Mouse (Mus musculus) olfactory bulb, adult 2 months (tissue): ENCODE results near the gene Igfbpl1.

ENCODE experiments used
- CTCF ChIP-seq: fragments of 200-500 bp; IDR thresholded peaks from 2 replicates; pipeline ENCODE4 v1.5.1; 2012; ENCODE audit warnings: low read depth, mild to moderate bottlenecking, low read length, moderate library complexity; ENCODE audit not compliant: insufficient read depth
- POLR2A ChIP-seq: fragments of 200-500 bp; IDR thresholded peaks from 2 replicates; pipeline ENCODE4 v1.6.1; 2012; ENCODE audit warnings: mild to moderate bottlenecking, low read depth, low read length, moderate library complexity; ENCODE audit not compliant: insufficient read depth

- TF ChIP-seq POLR2A = no peak
- no peak for TF ChIP-seq CTCF
Observed at GRCm38 (mm10) chr4:45867416-45867815, 40.7 kb upstream of the Igfbpl1 start.
